Mouse (Mus musculus) G1E (cell line): ENCODE data around the gene Fst.

Experiments
- CTCF ChIP-seq: IDR thresholded peaks from 2 replicates; pipeline ENCODE4 v1.5.1; 2012; ENCODE audit warnings: low read depth, low read length, inconsistent platforms, mixed read lengths
- GATA1 ChIP-seq: IDR thresholded peaks from 2 replicates; pipeline ENCODE4 v1.6.1; 2012; ENCODE audit warnings: borderline replicate concordance, low read length, inconsistent platforms, mixed read lengths

DNA sequence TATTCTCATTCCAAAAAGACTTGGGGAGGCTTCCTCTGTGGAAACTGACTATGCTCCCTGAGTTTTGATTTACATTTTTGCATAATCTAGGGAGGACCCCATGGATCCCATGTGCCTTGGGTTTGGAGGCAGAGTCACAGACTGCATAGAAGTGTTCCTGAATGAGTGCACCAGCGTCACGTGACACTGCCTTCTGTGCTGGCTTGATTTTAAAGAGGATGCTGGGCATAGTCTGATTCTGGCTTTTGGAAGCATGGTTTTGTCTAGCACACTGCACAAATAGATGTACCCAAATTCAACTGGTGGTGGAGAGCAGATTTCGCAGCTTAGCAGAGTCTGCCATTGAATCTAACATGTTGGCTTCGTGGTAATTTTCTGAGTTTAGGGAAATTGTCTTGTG is 19.6 kb upstream of the Fst start:
- TF ChIP-seq CTCF, result no peak
- TF ChIP-seq GATA1, result no peak
